Mouse (Mus musculus) E14TG2a.4 (cell line): Measurements from ENCODE around the gene Sqstm1.

ENCODE experiments used
- CTCF ChIP-seq: conservative IDR thresholded peaks from 2 replicates; pipeline ENCODE4 v1.5.1; 2014; ENCODE audit warnings: low read length
- POU5F1 ChIP-seq: IDR thresholded peaks from 2 replicates; pipeline ENCODE4 v1.6.1; 2014; ENCODE audit warnings: low read length, borderline replicate concordance

DNA sequence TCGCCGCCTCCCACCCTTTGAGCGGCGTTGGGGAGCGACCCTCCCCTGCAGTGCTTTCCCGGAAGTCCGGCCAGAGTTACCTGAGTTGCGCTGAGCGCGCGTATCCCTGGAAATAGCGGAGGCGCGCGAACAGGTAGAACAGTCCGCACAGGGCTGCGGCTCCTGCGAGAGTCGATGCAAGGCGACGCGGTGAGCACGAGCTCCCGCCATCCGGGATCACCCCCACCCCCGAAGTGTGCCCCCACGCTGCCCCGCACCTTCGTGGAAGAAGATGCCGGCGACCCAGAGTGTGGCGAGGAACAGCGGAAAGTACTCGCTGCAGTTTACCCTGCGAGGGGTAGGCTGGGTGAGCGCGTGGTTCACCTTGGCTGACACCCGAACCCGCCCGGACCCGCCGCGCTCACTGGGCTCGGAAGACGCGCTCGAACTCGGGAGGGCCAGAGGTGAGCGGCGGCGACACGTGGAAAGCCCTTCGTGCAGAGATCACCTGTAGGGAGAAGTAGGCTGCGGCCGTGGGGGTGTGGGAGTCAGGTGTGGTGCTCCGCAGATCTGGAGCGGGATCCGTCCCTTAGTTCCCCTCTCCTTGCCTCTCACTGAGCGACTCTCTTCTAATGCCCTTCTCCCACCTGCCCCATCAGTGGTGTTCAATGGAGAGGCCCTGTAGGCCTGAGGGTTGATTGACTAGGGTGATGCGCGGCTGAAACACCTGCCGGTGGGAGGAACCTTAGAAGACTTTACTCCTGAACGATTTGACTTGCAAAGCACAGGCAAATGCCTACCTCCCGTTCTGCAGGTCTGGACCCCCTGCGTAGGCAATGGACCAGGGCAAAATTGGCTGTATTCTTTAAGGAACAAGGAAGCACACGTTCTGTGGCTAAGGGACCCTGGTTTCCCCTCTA is 26.6 kb upstream of the Sqstm1 start:
- TF ChIP-seq CTCF: no peak
- TF ChIP-seq POU5F1: no peak
